Mouse (Mus musculus): ENCODE data around the gene Mef2a.

The Mef2a gene

GRCm38 (mm10) chr7:67243121-67243893 lies 129.4 kb downstream of the Mef2a start:
- DNase-seq, result no peak

GRCm38 (mm10) chr7:67241969-67242368 lies 130.7 kb downstream of the Mef2a start:
- DNase-seq, result no peak

- DNase-seq, result no peak
These were observed 134.9 kb downstream of the Mef2a start for GRCm38 (mm10) chr7:67237752-67238151.

GRCm38 (mm10) chr7:67236351-67236750 lies 136.3 kb downstream of the Mef2a start:
- no peak for DNase-seq

- DNase-seq, result no peak
These were observed 137.9 kb downstream of the Mef2a start for GRCm38 (mm10) chr7:67234797-67235196.

GRCm38 (mm10) chr7:67232504-67232903 lies 140.2 kb downstream of the Mef2a start:
- no peak for DNase-seq

GRCm38 (mm10) chr7:67230640-67231140 lies 142.0 kb downstream of the Mef2a start:
- no peak for DNase-seq

- DNase-seq, result no peak
These were observed 142.4 kb downstream of the Mef2a start for GRCm38 (mm10) chr7:67230221-67230620.

- DNase-seq, result no peak
These were observed 143.0 kb downstream of the Mef2a start for GRCm38 (mm10) chr7:67229701-67230100.

- no peak for DNase-seq
These were observed 143.6 kb downstream of the Mef2a start for GRCm38 (mm10) chr7:67228891-67229602.

GRCm38 (mm10) chr7:67228390-67228789 lies 144.3 kb downstream of the Mef2a start:
- DNase-seq, result no peak

GRCm38 (mm10) chr7:67227538-67227937 lies 145.1 kb downstream of the Mef2a start:
- DNase-seq, result no peak

- no peak for DNase-seq
These were observed 146.6 kb downstream of the Mef2a start for GRCm38 (mm10) chr7:67225943-67226625.

- peak; percentile 97 for DNase-seq
These were observed 150.3 kb downstream of the Mef2a start, which contains the start of gene Lysmd4 for GRCm38 (mm10) chr7:67222220-67222862. Gene Lysmd4, plus strand, starts transcription at chr7:67222544.

GRCm38 (mm10) chr7:67217025-67217424 lies 155.6 kb downstream of the Mef2a start:
- DNase-seq, result peak; percentile 44

GRCm38 (mm10) chr7:67216351-67216750 lies 156.3 kb downstream of the Mef2a start:
- no peak for DNase-seq

GRCm38 (mm10) chr7:67213589-67213988 lies 159.1 kb downstream of the Mef2a start:
- DNase-seq, result no peak

- DNase-seq, result no peak
These were observed 160.7 kb downstream of the Mef2a start for GRCm38 (mm10) chr7:67211971-67212370.

- no peak for DNase-seq
These were observed 161.3 kb downstream of the Mef2a start for GRCm38 (mm10) chr7:67211341-67211740.

GRCm38 (mm10) chr7:67210004-67210833 lies 162.4 kb downstream of the Mef2a start:
- DNase-seq, result no peak

GRCm38 (mm10) chr7:67208317-67208716 lies 164.3 kb downstream of the Mef2a start:
- no peak for DNase-seq

GRCm38 (mm10) chr7:67207701-67208100 lies 165.0 kb downstream of the Mef2a start:
- DNase-seq, result no peak
